Mouse (Mus musculus) spleen, adult 2 months (tissue): Measurements from ENCODE around the gene Amdhd1.

ENCODE experiments used
- CTCF ChIP-seq: fragments of 200-500 bp; IDR thresholded peaks from 2 replicates; pipeline ENCODE4 v1.5.1; 2011; ENCODE audit warnings: mild to moderate bottlenecking, inconsistent platforms; ENCODE audit not compliant: insufficient read depth, insufficient read length, insufficient replicate concordance; ENCODE audit errors: extremely low read depth
- POLR2A ChIP-seq: fragments of 200-500 bp; IDR thresholded peaks from 2 replicates; pipeline ENCODE4 v1.6.1; 2011; ENCODE audit warnings: low read depth, low read length, inconsistent platforms

- no peak for TF ChIP-seq CTCF
- TF ChIP-seq POLR2A = no peak
These were observed 23.9 kb downstream of the Amdhd1 start for GRCm38 (mm10) chr10:93515927-93516326.
